Mouse (Mus musculus): Measurements from ENCODE around the gene Fam229b.

- TF ChIP-seq CTCF (IDR thresholded peaks at IDR 0.05; ENCODE audit: insufficient read depth, low read length) (no peak), POLR2A (IDR thresholded peaks at IDR 0.05; ENCODE audit: borderline replicate concordance, extremely low read depth, low read depth, low read length) (no peak)
These were observed 24.8 kb downstream of the Fam229b start for GRCm38 (mm10) chr10:39108837-39109488.

Data from lung, adult 2 months (tissue).